Mouse (Mus musculus) stomach, postnatal 0 days (tissue): ENCODE measurements around the gene 3110040M04Rik. TPM values are rescaled to one million over a fixed set of nuclear protein-coding genes. Genes with fewer than 3 reads are reported as not detected.
A peak's percentile ranks its signal among the peaks of the same experiment; 100 is the strongest.

Source experiments
- ATAC-seq: fragments of 200-750 bp; cut with Nextera tagmentation; 2 replicates; pipeline ENCODE4 v1.8.0; 2017; ENCODE audit not compliant: low FRiP score, low TSS enrichment
- DNase-seq: peaks from one replicate; pipeline ENCODE4 v3.0.0-alpha.2; 2016; ENCODE audit warnings: low spot score
- H3K27ac ChIP-seq: fragments of 300-500 bp; sonication (generic); replicated peaks from 2 replicates; pipeline ENCODE4 v1.5.1; 2014; ENCODE audit warnings: mild to moderate bottlenecking, control low read depth
- H3K27me3 ChIP-seq: fragments of 300-500 bp; sonication (generic); 2 replicates; pipeline ENCODE4 v1.6.1; 2014; ENCODE audit warnings: low read length; ENCODE audit not compliant: control insufficient read depth, insufficient read depth
- H3K36me3 ChIP-seq: fragments of 300-500 bp; sonication (generic); 2 replicates; pipeline ENCODE4 v1.6.1; 2014; ENCODE audit warnings: low read length, mixed read lengths; ENCODE audit not compliant: control insufficient read depth, insufficient read depth
- H3K4me1 ChIP-seq: fragments of 300-500 bp; sonication (generic); replicated peaks from 2 replicates; pipeline ENCODE4 v1.6.1; 2014; ENCODE audit warnings: antibody characterized with exemption; ENCODE audit not compliant: control insufficient read depth, insufficient read depth
- H3K4me2 ChIP-seq: fragments of 300-500 bp; sonication (generic); replicated peaks from 2 replicates; pipeline ENCODE4 v1.6.1; 2014; ENCODE audit warnings: low read depth, mild to moderate bottlenecking, control low read depth, moderate library complexity
- H3K4me3 ChIP-seq: fragments of 300-500 bp; sonication (generic); 2 replicates; pipeline ENCODE4 v1.5.1; 2014; ENCODE audit warnings: low read depth, low read length, control low read depth
- H3K9ac ChIP-seq: fragments of 300-500 bp; sonication (generic); 2 replicates; pipeline ENCODE4 v1.6.1; 2014; ENCODE audit warnings: mild to moderate bottlenecking, low read length, control low read depth, mixed read lengths
- H3K9me3 ChIP-seq: fragments of 300-500 bp; sonication (generic); 2 replicates; pipeline ENCODE4 v1.6.1; 2016; ENCODE audit warnings: low read length; ENCODE audit not compliant: control insufficient read depth
- CTCF ChIP-seq: IDR thresholded peaks from 2 replicates; pipeline ENCODE4 v1.5.1; 2016; ENCODE audit warnings: antibody characterized with exemption, low read depth, mild to moderate bottlenecking, moderate library complexity
- EP300 ChIP-seq: optimal IDR thresholded peaks from 2 replicates; pipeline ENCODE3; 2016; ENCODE audit warnings: antibody characterized with exemption
- WGBS: fragments of 180-500 bp; shearing (Covaris S2); extraction: QIAGEN DNeasy Blood & Tissue Kit; methylation state at CpG from one replicate; pipeline ENCODE4 v1.1.7; 2014; 5-methylcytosine and 5-hydroxymethylcytosine counted together
- polyA plus RNA-seq: library from polyadenylated mRNA; unstranded; fragments of >200 nt; fragmentation: Nextera tagmentation; extraction: Ambion mirVana; gene quantifications from 2 replicates; pipeline ENCODE4 v1.2.1, GENCODE M21; 2015

3110040M04Rik gene
- polyA plus RNA-seq, 1 experiment from 2014 or later = not detected

DNA sequence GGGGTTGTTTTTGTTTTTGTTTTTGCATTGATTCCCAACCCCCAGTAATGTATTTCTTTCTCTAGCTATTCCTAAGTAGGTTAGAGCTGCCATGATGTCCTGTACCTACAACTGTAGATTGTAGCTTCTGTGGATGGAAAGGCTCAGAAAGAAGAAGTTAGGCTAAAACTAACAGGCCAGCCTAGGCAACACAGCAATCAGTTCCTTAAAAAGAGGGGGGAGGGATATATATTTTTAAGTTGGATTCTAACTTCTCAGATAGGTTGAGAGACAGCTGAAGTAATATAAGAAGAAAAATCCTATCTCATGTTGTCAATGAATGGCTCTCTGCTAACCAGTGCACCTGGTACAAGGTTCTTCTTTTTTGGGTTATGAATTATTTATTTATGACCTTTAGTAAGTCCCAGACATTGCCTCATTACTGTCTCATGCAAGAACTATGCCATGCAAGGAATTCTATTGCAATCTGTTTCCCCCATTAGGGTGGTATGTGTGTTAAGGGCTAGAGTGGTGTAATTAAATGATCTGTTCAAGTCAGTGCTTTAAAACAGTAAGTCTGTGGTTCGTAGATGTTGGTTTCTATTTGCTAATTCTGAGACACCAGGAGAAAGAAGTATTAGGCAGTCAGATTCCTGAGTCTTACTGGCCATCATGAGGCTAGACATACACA is 24.5 kb downstream of the 3110040M04Rik start:
- no peak for DNase-seq
- Histone ChIP-seq H3K36me3 (no peaks in the 10 kb centered on the region), H3K4me3 (no peak overlapping the region), H3K27me3 (no peaks in the 10 kb centered on the region), H3K9ac (no peak overlapping the region), H3K4me1 (no peaks in the 10 kb centered on the region), H3K4me2 (no peak overlapping the region), H3K27ac (no peak overlapping the region), H3K9me3 (no peaks in the 10 kb centered on the region)
- WGBS = 68% methylated on average over 1 of the region's 1 CpGs
- TF ChIP-seq CTCF = no peak
- TF ChIP-seq EP300 = no peak
- no peak for ATAC-seq

DNA sequence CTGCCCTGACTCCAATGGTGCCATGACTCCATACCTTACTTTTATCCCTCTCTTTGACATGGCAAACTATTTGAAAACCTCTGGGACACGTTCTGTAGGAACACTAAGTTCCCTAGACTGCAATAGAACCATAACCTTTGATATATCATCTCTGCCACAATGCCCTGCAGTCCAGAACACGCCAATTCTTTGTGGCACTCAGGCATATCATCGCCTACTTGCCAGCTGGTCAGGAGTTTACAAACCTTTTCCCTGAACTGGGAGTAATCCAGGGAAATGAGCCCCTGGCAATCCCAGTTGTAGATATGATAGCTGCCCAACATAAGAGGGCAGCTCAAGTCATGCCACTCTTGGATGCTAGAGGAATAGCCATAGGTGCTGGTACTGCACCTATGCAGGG is 28.4 kb downstream of the 3110040M04Rik start:
- H3K4me2 ChIP-seq = no peak overlapping the region
- DNase-seq (no peak), ATAC-seq (no peak)
- TF ChIP-seq CTCF (no peak), EP300 (no peak)
- no peak overlapping the region for H3K9ac ChIP-seq
- WGBS = 83% methylated on average over 3 of the region's 3 CpGs
- no peaks in the 10 kb centered on the region for H3K36me3 ChIP-seq
- H3K27ac ChIP-seq = no peak overlapping the region
- no peaks in the 10 kb centered on the region for H3K27me3 ChIP-seq
- no peaks in the 10 kb centered on the region for H3K4me1 ChIP-seq
- H3K9me3 ChIP-seq = no peaks in the 10 kb centered on the region
- H3K4me3 ChIP-seq = no peak overlapping the region

DNA sequence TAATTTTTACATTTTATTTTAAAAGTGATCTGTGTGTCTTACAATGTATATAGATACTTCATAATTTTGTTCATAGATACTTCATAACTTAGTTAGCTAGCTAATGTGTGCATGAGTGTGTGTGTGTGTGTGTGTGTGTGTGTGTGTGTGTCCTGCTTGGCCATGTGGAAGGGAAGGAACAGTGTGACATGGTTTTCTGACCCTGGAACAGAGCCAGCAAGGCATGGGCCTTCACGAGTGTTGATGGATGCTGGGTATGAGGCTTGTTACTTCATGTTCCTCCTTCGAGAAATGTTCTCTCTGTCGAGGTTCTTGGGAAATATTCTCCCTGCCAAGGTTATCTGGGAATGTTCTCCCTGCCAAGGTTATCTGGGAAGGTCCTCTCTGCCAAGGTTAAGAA is 29.8 kb downstream of the 3110040M04Rik start:
- H3K4me3 ChIP-seq = no peak overlapping the region
- WGBS = 62% methylated on average over 3 of the region's 3 CpGs
- no peaks in the 10 kb centered on the region for H3K4me1 ChIP-seq
- TF ChIP-seq CTCF (no peak), EP300 (no peak)
- DNase-seq (no peak), ATAC-seq (no peak)
- H3K9me3 ChIP-seq = no peaks in the 10 kb centered on the region
- H3K27ac ChIP-seq = no peak overlapping the region
- no peaks in the 10 kb centered on the region for H3K36me3 ChIP-seq
- H3K9ac ChIP-seq = no peak overlapping the region
- no peak overlapping the region for H3K4me2 ChIP-seq
- H3K27me3 ChIP-seq = no peaks in the 10 kb centered on the region

- Histone ChIP-seq H3K4me3 (no peak overlapping the region), H3K4me2 (no peak overlapping the region), H3K27me3 (no peaks in the 10 kb centered on the region), H3K27ac (no peak overlapping the region), H3K9me3 (no peaks in the 10 kb centered on the region), H3K4me1 (no peaks in the 10 kb centered on the region), H3K36me3 (no peaks in the 10 kb centered on the region), H3K9ac (no peak overlapping the region)
- TF ChIP-seq EP300 (no peak), CTCF (no peak)
- WGBS = 44% methylated on average over 2 of the region's 2 CpGs
- DNase-seq (no peak), ATAC-seq (no peak)
Measured at GRCm38 (mm10) chr1:151235574-151235973, 31.7 kb downstream of the 3110040M04Rik start.

DNA sequence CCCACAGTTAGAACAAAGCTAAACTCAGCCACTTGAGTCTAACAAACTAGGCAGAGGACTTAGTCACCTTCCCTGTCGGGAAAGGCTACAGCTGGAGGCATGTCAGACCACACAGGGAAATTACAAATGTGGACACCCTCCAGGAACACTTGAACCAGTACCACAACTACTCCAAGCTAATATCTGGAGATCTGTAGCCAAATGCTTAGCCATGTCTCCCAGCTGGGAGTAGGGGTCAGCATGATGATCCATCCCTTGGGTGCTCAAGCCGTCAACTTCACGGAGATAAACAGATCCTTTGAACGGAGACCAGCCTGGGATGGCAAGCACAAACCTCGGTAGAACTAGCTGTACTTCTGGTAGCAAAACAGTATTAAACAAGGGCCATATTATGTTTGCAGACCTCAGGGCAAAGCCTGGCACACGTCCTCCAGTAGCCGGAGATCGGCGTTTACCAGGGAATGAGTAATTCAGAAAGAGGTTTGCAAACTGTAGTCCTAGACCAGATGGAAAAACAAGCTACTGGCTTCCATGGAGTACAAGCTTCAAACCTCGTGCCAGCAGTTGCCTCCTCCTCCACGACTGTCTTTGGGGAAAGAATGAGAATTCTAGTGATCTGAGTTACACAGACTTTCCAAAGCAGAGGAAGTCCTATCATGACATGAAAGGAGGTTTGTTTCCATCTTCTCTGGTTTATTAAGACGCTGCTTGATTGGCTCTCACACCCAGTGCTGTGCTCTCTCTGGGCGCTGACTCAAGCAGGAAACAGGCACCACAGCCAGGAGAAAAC is 32.4 kb downstream of the 3110040M04Rik start:
- 57% methylated on average over 13 of the region's 13 CpGs for WGBS
- H3K27me3 ChIP-seq = no peaks in the 10 kb centered on the region
- H3K9me3 ChIP-seq = no peaks in the 10 kb centered on the region
- no peak for TF ChIP-seq EP300
- no peak for TF ChIP-seq CTCF
- no peaks in the 10 kb centered on the region for H3K36me3 ChIP-seq
- ATAC-seq (no peak), DNase-seq (no peak)
- H3K27ac ChIP-seq = 0 out of 2 replicates have a peak overlapping the region, but pooled peaks have one; percentile 45
- no peak overlapping the region for H3K4me3 ChIP-seq
- no peak overlapping the region for H3K9ac ChIP-seq
- no peak overlapping the region for H3K4me2 ChIP-seq
- H3K4me1 ChIP-seq = no peaks in the 10 kb centered on the region

GRCm38 (mm10) chr1:151237780-151238179 is 33.9 kb downstream of the 3110040M04Rik start:
- Histone ChIP-seq H3K4me1 (no peaks in the 10 kb centered on the region), H3K36me3 (no peaks in the 10 kb centered on the region), H3K27me3 (no peaks in the 10 kb centered on the region), H3K9ac (no peak overlapping the region), H3K9me3 (no peaks in the 10 kb centered on the region), H3K27ac (no peak overlapping the region), H3K4me3 (no peak overlapping the region), H3K4me2 (no peak overlapping the region)
- no peak for DNase-seq
- no peak for ATAC-seq
- TF ChIP-seq CTCF = no peak
- 62% methylated on average over 3 of the region's 3 CpGs for WGBS
